Mouse (Mus musculus) layer of hippocampus, adult 2 months (tissue): Measurements from ENCODE around the gene Prox1. TPM values are rescaled to one million over a fixed set of nuclear protein-coding genes. Genes with fewer than 3 reads are reported as not detected.

Experiments
- DNase-seq, 2 experiments: peaks; one replicate each; pipeline ENCODE4 v3.0.0; 2022; ENCODE audit warnings: low spot score in 2 of 2
- H3K27ac ChIP-seq: fragments of 200-600 bp; 2 replicates; pipeline ENCODE4 v1.8.1; 2022
- H3K4me3 ChIP-seq: fragments of 200-600 bp; 2 replicates; pipeline ENCODE4 v1.8.1; 2022; ENCODE audit warnings: mild to moderate bottlenecking
- CTCF ChIP-seq: fragments of 200-600 bp; conservative IDR thresholded peaks from 2 replicates; pipeline ENCODE4 v1.8.1; 2022; ENCODE audit warnings: antibody characterized with exemption, mild to moderate bottlenecking, moderate library complexity
- long read RNA-seq, 2 experiments: library from polyadenylated mRNA; stranded (forward); transcript quantifications; one replicate each; pipeline ENCODE4 v2.0.0; 2021; ENCODE audit warnings: borderline mapping rate in 2 of 2
- total RNA-seq, 2 experiments: library from RNA; stranded (reverse); gene quantifications; 2 replicates each; pipeline ENCODE4 v1.2.3; 2021

The Prox1 gene
- total RNA-seq, result 100 to 1,000 TPM; 102 to 112 TPM
- long read RNA-seq, experiment 1, full-length matches to known transcripts, result 6 of 11 reads
- long read RNA-seq, experiment 1, partial matches to known transcripts, result 1 of 11 reads
- long read RNA-seq, experiment 1, other reads (novel, unspliced or antisense), result 4 of 11 reads
- long read RNA-seq, experiment 2, full-length matches to known transcripts, result 8 of 11 reads
- long read RNA-seq, experiment 2, partial matches to known transcripts, result 0 of 11 reads
- long read RNA-seq, experiment 2, other reads (novel, unspliced or antisense), result 3 of 11 reads

DNA sequence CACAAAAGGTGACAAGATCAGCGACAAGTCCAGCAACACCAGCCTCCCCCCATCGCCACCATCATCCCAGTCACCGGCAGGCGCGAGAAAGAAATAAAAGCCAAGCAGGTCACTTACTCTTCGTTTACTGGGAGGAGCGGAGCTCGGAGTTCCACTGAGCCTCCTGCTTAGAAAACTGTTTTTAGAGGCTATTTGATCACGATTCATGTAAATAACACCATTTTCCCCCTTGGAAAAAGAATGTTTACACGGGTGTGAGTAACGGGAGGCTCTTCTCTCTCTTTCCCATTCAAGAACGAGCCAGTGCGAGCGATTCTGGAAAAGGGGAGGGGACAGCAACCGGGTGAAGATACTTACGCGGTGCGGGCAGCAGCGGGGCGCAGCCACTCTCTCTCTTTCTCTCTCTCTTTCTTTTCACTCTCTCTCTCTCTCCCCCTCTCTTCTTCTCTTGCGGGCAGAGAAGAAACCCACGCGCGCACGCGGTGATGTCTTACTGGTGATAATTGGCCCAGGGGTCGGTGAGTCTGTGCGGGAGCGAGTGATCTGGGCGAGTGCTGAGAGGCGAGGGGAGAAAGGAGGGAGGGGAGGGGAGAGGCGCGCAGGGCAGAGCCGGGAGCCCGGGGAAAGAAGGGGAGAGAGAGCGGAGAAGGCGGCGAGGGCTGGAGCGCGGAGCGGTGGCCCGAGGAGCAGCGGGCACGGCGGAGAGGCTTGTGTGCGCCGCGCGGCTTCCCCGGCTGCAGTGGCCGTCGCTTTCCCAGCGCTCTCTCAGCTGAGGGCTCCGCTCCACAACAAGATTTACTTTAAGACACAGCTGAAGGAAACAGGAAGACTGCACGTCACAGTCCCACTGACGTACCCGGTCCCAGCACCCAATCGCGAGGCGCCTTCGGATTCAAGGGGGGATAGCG lies at the start of gene Prox1:
Prox1 (minus strand) TSS at position 804 of the 908 bp plus-strand sequence.
- Histone ChIP-seq H3K27ac (peak within 1 kb of the TSS; percentile 91), H3K4me3 (peak within 1 kb of the TSS; percentile 82)
- TF ChIP-seq CTCF, result no peak
- peak; percentile 68 to 74 for DNase-seq

DNA sequence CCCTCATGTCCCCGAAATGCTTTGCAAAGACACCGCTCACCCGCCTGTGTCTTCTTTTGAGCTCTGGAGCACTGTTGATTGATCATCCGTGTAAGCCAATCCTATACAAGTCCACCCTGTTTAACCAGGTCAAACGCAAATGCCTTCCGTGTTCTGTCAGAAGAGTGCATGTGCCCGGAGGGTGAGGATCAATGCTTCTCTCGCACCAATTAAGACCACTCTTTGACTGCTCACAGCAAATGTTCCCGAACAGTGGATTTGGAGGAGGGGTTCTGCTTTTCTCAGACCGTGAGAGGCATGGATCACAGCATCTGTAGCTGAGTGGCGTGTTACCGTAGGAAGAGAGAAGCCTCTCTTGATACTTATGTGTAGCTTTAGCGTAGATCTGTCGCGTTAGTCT lies 46.1 kb upstream of the Prox1 start:
- H3K4me3 ChIP-seq, result no peak overlapping the region
- H3K27ac ChIP-seq, result no peak overlapping the region
- TF ChIP-seq CTCF, result no peak
- no peak for DNase-seq

DNA sequence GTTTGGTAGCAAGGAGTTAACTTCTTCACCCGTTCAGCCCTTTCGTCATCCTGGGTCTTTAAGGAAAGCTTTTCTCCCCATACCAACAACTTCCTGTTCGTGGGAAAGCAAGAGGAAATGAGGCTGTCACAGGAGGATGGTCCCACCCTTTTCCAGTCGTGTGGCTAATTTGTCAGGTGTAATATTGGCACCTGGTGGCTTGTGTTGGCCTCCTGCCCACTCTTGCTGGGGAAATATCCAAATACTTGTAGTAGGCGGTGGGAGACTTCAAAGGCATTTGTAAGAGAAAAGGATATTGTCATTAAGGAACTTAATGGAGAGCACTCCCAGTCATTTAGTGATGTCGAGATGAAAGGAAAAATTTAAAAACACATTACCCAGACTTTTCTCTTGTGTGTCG lies 44.1 kb upstream of the Prox1 start:
- Histone ChIP-seq H3K4me3 (no peak overlapping the region), H3K27ac (no peak overlapping the region)
- no peak for TF ChIP-seq CTCF
- no peak for DNase-seq

DNA sequence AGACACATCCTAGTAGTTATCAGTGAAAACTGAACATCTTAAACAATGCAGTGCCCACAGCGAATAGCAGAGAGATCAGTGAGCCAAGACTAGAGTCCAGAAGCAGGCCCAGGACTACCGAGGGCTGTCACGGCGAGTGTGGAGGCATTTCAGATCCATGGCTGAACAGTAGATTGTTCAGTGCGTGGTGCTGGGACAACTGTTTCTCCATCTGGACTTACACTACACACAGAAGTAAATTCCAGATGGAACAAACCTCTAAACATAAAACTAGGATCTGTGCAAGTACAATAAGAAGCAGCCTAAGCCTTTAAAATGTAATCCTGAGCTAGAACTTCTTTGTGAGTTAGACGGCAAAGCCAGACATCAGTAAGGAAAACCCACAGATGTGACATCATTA lies 42.7 kb upstream of the Prox1 start:
- Histone ChIP-seq H3K27ac (peak overlapping the region; percentile 68), H3K4me3 (no peak overlapping the region)
- no peak for TF ChIP-seq CTCF
- peak; percentile 42 to 65 for DNase-seq

DNA sequence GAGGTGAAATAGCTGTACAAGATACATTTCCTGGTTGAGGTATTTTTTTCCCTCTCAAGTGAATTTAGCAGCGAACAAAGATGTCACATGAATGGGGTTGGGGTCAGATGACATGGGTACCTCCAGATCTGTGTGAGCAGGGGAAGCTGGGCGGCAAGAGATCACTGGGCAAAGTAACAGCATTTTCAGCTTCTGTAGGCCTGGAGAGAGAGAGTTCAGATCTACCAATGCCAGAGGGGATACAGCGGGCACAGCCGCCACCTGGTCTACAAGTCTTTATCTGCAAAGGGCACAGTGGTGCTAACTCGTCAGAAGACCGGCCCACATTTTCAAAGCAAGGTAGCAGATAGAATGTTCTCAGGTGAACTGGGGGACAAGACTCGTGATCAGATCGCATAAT lies 36.7 kb upstream of the Prox1 start:
- H3K27ac ChIP-seq, result peak overlapping the region; percentile 59
- H3K4me3 ChIP-seq, result no peak overlapping the region
- no peak for DNase-seq
- no peak for TF ChIP-seq CTCF

DNA sequence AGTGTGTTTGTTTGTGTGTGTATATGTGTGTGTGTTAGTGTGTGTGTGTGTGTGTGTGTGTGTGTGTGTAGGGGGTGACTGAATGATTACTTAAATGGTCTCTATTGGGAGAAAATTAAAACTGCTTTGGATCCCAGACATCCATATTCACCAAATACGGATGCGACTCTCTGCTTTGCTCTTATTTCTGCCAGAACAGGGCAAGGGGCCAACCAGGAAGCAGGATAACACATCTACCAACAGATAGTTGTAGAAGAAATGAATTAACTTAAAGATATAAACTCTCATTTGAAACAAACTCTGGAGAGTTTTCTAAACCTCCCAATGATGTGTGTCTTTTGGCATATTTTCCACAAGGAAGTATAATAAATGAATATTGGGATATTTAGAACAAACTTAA lies 35.2 kb upstream of the Prox1 start:
- no peak for TF ChIP-seq CTCF
- Histone ChIP-seq H3K27ac (no peak overlapping the region), H3K4me3 (no peak overlapping the region)
- DNase-seq, result no peak

DNA sequence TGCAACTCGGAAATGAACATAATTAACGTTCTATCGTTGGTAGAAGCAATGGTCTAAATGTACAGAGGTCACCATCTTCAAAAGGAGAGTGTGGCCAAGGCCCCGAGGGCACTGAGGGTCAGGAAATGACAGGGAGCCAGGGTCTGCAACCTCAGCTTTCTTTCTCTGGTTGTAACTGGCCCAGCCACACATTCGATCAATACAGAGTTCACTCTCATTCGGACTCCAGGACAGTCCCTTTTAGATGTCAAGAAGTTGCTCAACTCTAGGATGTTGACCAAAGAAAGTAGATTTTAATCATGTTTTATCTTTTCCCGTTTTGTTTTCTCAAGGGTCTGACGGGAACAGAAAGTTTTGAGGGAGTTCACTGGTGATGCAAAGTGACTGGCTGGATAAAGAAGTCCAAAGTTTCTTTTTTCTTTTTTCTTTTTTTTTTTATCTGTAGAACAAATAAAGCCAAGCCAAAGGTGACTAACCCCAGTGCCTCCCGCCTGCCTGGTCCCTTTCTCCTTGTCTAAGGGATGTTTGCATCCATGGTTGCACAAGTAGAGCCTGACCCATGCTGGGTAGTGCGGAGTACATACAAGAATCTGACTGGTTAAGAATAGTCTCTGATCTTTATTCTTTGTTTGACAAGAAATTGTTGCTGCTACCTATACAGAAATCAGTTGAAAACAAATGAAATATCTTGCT lies 34.0 kb upstream of the Prox1 start:
- Histone ChIP-seq H3K27ac (no peak overlapping the region), H3K4me3 (no peak overlapping the region)
- DNase-seq, result no peak
- TF ChIP-seq CTCF, result no peak

DNA sequence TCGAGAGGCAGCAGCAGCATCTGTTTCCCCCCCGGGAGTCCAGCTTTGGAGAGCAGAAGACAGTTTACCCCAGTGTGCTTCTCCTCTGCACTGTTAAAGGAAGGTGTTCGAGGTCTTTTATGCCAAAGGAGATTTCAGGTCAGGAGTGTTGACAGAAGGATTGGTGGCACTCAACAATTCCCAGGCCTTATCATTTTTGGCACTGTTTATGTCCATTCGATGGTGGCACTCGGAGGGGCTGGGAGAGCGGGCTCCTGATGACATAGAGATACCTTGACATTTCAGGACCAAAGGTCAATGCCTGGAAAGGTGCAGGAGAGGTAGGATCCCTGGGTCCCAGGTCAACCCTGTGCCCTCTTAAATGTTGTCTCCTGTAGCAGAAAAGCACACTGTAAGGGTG lies 31.2 kb upstream of the Prox1 start:
- Histone ChIP-seq H3K27ac (no peak overlapping the region), H3K4me3 (no peak overlapping the region)
- TF ChIP-seq CTCF, result no peak
- no peak for DNase-seq

DNA sequence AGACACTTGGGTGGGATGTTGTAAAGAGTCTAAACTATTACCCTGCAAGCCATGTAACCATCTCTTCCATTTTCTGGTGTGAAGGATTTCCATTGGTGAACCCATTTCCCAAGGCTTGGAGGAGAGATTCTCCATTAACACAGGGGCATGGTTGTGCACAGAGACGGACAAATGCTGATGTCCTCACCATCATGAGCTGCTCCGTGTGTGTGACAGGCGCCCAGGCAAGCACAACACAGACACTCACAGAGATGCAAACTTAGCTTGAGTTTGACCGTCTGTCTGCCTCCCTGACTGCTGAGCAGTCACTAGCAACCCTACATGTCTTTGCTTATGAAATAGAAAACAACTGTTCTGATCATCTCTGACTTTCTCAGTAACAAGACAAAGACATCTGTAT lies 30.5 kb upstream of the Prox1 start:
- H3K4me3 ChIP-seq, result no peak overlapping the region
- no peak for DNase-seq
- TF ChIP-seq CTCF, result no peak
- H3K27ac ChIP-seq, result no peak overlapping the region

DNA sequence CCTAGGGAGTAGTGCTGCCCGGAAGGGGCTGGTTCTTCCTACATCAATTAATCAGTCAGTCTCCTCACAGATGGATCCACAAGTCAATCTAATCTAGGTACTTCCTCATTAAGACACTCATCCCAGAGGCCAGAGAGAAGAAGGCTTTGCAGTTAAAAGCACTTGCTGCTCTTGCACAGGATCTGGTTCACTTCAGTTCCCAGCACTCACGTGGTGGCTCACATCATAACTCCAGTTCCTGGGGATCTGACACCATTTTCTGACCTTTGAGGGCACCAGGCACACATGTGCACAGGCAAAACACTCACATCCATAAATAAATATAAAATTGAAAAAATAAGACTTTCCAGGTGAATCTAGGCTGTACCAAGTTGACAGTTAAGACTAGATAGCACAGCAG lies 27.7 kb upstream of the Prox1 start:
- no peak overlapping the region for H3K27ac ChIP-seq
- no peak for TF ChIP-seq CTCF
- no peak for DNase-seq
- no peak overlapping the region for H3K4me3 ChIP-seq

DNA sequence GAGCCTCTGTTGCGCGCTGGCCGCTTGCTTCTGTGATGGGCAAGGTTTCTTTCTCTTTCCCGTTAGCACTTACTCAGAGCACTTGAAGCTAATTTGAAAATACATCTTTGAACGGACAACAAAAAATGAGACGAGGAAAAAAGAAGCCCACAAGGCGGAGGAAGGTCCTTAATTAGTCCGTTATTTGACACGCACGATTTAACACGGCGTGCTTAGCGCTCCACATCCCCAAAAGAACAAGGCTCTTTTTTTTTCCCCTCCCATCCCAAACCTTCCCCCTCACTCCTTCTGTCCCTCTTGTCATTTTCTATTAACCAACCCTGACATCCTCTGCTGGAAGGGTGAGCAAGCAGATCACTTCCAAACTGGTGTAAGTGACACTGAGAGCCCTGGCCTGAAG lies 21.5 kb upstream of the Prox1 start:
- no peak overlapping the region for H3K4me3 ChIP-seq
- DNase-seq, result no peak
- TF ChIP-seq CTCF, result no peak
- no peak overlapping the region for H3K27ac ChIP-seq

DNA sequence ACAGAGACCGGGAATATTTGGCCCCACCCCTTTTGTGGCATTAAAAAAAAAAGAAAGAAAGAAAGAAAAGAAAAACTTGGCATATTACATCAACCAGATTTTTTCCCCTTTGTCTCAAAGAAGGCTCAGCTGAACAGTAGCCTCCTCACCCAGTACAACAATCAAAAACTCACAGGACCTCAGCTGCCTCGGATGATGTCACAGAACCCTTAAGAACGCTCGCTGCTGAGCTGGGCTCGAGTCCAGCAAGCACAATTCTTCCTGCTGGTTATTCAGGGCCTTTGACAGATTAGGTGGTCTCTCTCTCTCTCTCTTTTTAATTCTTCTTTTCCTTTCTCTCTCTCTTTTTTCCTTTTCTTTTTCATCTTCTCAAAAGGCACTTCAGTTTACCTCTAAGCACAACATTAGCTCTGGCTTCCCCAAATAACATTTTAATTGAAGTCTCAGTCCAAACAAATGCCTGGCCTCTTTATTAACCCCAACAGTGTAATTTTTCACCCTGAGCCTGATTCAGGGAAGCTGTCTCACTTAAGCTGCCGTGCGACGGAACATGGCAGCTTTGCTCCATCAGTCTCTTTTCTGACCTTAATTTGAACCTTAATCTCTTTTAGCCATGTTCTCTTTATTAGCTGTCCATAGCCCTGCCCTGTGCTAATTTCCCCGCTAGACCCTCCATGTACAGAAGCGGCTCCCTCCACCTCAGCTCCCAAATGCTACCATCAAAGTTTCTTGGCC lies 19.9 kb upstream of the Prox1 start:
- DNase-seq, result no peak
- H3K4me3 ChIP-seq, result no peak overlapping the region
- TF ChIP-seq CTCF, result no peak
- peak overlapping the region; percentile 40 for H3K27ac ChIP-seq

DNA sequence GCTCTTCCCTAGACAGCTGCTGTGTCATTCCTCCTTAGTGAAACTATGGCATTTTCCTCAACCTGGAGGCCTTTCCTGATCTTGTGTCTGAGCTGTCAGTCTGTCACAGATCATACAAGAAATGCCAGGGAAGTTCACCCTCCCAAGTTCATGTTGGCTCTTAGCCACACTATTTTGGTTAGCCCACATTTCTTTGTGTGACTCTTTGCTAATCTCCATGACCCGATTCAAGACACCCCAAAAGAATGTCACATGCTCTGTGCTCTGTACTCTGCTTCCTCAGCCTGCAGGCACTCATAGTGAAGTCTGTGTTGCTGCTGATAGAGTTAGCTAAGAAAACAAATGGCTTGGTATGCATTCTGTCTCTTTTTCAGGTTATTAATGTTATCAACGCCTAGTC lies 18.6 kb upstream of the Prox1 start:
- DNase-seq, result no peak
- no peak overlapping the region for H3K27ac ChIP-seq
- no peak for TF ChIP-seq CTCF
- H3K4me3 ChIP-seq, result no peak overlapping the region
